Mouse (Mus musculus) heart, adult 10 weeks (tissue): ENCODE results near the gene Slc25a26. TPM values are rescaled to one million over a fixed set of nuclear protein-coding genes. Genes with fewer than 3 reads are reported as not detected.

ENCODE experiments used
- polyA plus RNA-seq: library from polyadenylated mRNA; stranded (reverse); fragments of 350-450 nt; fragmentation: Illumina TruSeq; extraction: RNeasy Lipid Tissue Mini Kit (QIAGEN cat#74804); gene quantifications from one replicate; pipeline ENCODE4 v1.2.3, GENCODE M21; 2014; ENCODE audit warnings: low read depth, low replicate concordance

Slc25a26 gene
- 29.9 TPM for polyA plus RNA-seq

DNA sequence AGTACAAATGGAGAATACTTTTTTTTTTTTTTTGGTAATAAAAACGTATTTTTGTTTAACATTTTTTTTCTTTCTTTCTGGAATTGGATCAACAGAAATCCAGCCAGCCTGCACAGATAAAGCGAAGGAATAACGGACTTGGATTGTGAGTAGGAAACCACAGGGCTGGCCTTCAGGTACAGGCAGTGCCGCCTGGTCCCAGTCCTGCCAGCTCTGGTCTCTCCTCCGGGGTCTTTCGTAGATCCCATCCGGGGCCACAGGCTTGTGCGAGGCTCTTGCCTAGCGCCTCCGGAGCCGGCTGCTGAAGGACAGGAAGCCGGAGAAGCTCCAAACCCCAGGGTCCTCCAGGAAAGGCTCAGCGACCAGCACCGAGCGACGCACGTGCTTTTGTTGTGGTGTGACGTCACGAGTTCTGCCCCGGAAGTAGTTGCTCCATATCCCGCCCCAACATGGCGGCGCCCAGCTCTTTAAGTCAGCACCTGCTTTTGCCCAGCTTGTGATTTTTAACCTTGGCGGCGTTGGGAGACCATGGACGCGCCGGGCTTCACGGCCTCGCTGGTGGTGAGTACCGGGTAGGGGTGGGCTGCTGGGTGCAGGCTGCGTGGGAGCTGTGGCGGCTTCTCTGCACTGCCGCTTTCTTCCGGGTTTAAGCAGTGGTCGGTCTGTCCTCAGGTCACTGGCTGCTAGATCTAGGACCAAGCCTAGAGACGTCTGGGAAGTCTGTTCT, at the start of gene Slc25a26:
Gene Slc25a26 (plus strand): TSS at position 435 of the 727 bp plus-strand sequence.

Other genes with a start within 250 kb of the Slc25a26 start
- 7.2 TPM for gene Magi1, start 216.4 kb upstream of the Slc25a26 start, polyA plus RNA-seq
- 25.3 TPM for gene Lrig1, start 199.8 kb downstream of the Slc25a26 start, polyA plus RNA-seq